Mouse (Mus musculus): Measurements from ENCODE around the gene Sfmbt1. TPM values are rescaled to one million over a fixed set of nuclear protein-coding genes. Genes with fewer than 3 reads are reported as not detected.
"Not testable (repeated sequence)": the region's sequence is repeated elsewhere in the genome, so short reads cannot be mapped to it uniquely, and the experiment has no call there.

The Sfmbt1 gene
- polyA plus RNA-seq, 1 experiment: 1.8 TPM

GRCm38 (mm10) chr14:30716051-30716952 lies 1.7 kb downstream of the Sfmbt1 start:
- DNase-seq (ENCODE audit: low read depth, low spot score): no peak
- under 1% methylated on average over 77 of the region's 106 CpGs for WGBS

GRCm38 (mm10) chr14:30716953-30717285 lies 2.3 kb downstream of the Sfmbt1 start:
- 3% methylated on average over 7 of the region's 7 CpGs for WGBS
- no peak for DNase-seq (ENCODE audit: low read depth, low spot score)

DNA sequence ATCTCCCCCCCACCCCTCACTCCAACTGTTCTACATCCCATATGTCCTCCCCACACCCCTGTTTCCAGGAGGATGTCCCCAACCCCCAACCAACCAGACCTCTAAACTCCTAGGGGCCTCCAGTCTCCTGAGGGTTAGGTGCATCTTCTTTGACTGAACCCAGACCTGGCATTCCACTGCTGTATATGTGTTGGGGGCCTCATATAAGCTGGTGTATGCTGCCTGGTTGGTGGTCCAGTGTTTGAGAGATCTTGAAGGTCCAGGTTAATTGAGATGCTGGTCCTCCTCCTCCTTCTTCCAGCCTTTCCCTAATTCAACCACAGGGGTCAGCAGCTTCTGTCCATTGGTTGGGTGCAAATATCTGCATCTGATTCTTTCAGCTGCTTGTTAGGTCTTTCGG lies 4.0 kb downstream of the Sfmbt1 start:
- 100% methylated on average over 1 of the region's 1 CpGs for WGBS
- DNase-seq (ENCODE audit: low read depth, low spot score): not testable (repeated sequence)

GRCm38 (mm10) chr14:30719514-30719913 lies 4.9 kb downstream of the Sfmbt1 start:
- no peak for DNase-seq (ENCODE audit: low read depth, low spot score)
- WGBS: 76% methylated on average over 1 of the region's 1 CpGs

GRCm38 (mm10) chr14:30721850-30722249 lies 7.2 kb downstream of the Sfmbt1 start:
- WGBS: 79% methylated on average over 1 of the region's 1 CpGs

DNA sequence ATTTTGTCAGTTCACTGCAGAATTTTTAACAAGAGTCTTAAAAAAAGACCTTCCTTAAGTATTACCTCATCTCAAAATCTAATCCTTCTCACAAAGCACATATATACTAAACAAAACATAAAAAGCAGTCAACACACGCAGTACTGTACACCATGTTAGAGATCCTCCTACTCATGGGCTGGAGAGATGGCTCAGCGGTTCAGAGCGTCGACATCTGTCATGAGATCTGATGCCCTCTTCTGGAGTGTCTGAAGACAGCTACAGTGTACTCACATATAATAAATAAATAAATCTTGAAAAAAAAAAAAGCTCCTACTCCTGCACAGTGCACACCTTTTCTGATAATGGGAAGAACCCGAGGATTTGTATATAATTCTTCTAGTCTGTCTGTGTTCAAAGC lies 7.8 kb downstream of the Sfmbt1 start:
- no peak for DNase-seq (ENCODE audit: low read depth, low spot score)
- WGBS: 66% methylated on average over 5 of the region's 5 CpGs

More at GRCm38 (mm10) chr14:30721850-30722249, 7.2 kb downstream of the Sfmbt1 start:
- no peak for DNase-seq (ENCODE audit: low read depth, low spot score)

GRCm38 (mm10) chr14:30731896-30732295 lies 17.2 kb downstream of the Sfmbt1 start:
- DNase-seq (ENCODE audit: low read depth, low spot score): no peak
- 18% methylated on average over 3 of the region's 3 CpGs for WGBS

DNA sequence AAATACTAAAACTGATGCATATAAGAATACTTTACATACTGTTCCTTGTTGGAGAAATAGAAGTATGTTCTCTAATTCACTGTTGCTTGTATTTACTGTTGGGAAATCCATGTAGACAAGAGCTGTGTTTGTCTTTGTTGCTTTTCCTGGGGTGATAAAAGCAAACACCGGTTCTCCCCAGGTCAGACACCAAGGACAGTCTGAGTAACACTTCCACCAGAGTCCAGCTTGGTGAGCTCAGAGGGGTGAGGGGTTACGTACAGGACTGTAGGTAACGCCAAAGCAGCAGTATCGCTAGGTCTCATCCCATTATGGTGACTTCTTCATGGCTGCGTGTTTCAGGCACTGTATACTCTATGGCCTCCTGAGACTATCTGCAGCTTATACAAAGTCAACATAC lies 20.0 kb downstream of the Sfmbt1 start:
- WGBS: 93% methylated on average over 5 of the region's 5 CpGs

GRCm38 (mm10) chr14:30735810-30736209 lies 21.2 kb downstream of the Sfmbt1 start:
- DNase-seq (ENCODE audit: low read depth, low spot score): no peak
- 84% methylated on average over 3 of the region's 3 CpGs for WGBS

More for the DNA sequence above, 20.0 kb downstream of the Sfmbt1 start:
- DNase-seq (ENCODE audit: low read depth, low spot score): no peak

GRCm38 (mm10) chr14:30736413-30736812 lies 21.8 kb downstream of the Sfmbt1 start:
- WGBS: 84% methylated on average over 1 of the region's 1 CpGs

GRCm38 (mm10) chr14:30743891-30744290 lies 29.2 kb downstream of the Sfmbt1 start:
- no peak for DNase-seq (ENCODE audit: low read depth, low spot score)
- 66% methylated on average over 3 of the region's 3 CpGs for WGBS

More at GRCm38 (mm10) chr14:30736413-30736812, 21.8 kb downstream of the Sfmbt1 start:
- DNase-seq (ENCODE audit: low read depth, low spot score): no peak

GRCm38 (mm10) chr14:30746160-30746559 lies 31.5 kb downstream of the Sfmbt1 start:
- WGBS: 96% methylated on average over 1 of the region's 1 CpGs

GRCm38 (mm10) chr14:30757239-30757638 lies 42.6 kb downstream of the Sfmbt1 start:
- no peak for DNase-seq (ENCODE audit: low read depth, low spot score)
- 84% methylated on average over 3 of the region's 3 CpGs for WGBS

More at GRCm38 (mm10) chr14:30746160-30746559, 31.5 kb downstream of the Sfmbt1 start:
- no peak for DNase-seq (ENCODE audit: low read depth, low spot score)

DNA sequence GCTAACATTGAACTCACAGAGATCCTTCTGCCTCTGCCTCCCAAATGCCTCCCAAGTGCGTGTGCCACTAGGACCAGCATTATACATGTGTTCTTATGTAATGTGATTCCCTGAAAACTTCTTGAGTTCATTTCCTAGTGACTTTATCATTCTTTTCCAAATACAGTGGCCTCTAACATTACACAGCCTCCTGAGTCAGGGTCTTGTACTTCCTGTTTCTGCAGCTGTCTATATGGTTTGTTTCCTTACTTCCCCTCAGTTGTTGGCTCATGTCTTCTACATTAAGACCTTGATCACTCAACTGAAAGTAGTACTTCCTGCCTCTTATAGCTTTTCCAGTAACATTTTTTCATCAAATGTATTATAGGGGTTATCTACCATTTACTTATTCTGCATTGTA lies 46.6 kb downstream of the Sfmbt1 start:
- no peak for DNase-seq (ENCODE audit: low read depth, low spot score)
- 90% methylated on average over 1 of the region's 1 CpGs for WGBS

DNA sequence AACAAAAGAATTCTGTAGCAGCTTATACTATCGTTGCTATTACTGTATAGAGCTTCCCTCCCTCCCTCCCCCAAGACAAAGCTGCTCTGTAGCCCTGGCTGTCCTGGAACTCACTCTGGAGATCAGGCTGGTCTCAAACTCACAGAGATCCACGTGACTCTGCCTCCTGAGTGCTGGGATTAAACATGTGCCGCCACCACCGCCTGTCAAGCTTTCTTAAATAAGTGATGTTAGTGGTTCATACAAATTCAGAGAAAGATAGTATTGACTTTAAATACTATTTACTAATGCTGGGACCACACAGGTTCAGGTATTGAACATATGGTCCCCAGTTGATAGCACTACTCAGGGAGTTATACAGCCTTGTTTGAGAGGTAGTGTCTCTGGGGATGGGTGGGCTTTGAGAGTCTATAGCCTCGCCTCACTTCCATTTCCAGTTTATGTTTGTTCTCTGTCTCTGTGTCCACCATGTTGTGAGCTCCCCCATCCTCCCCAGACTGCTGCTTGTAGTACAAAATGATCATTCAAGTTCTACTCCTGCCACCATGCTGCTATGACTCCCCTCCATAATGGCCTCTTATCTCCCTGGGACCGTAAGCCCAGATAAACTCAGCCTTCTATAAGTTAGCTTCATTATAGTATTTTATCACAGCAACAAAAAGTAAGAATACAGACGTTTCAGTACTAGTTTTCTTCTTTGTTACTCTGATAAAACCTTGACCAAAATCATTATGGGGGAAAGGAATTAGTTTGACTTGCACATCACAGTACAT lies 47.7 kb downstream of the Sfmbt1 start:
- WGBS: 85% methylated on average over 7 of the region's 7 CpGs
- no peak for DNase-seq (ENCODE audit: low read depth, low spot score)

GRCm38 (mm10) chr14:30762904-30763568 lies 48.4 kb downstream of the Sfmbt1 start:
- no peak for DNase-seq (ENCODE audit: low read depth, low spot score)
- WGBS: 75% methylated on average over 5 of the region's 5 CpGs

DNA sequence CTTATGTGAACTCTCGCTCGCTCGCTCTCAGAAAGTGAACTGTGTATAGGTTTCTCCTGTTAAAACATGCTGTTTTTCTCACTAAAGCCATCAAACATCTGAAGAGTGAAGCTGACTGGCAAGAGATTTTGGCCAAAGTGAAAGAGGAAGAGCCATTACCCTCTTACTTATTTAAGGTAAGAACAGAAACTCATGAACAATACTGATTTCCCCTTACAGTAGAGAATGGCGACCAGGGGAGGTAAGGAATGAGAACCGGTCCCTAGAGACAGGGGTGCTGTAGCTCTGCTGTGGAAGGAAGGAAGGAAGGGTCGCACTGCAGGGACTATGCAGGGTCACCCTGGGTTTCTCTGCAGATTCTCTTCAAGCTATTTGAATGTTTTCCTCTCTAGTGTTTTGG lies 70.0 kb downstream of the Sfmbt1 start:
- WGBS: 88% methylated on average over 6 of the region's 6 CpGs
- no peak for DNase-seq (ENCODE audit: low read depth, low spot score)

DNA sequence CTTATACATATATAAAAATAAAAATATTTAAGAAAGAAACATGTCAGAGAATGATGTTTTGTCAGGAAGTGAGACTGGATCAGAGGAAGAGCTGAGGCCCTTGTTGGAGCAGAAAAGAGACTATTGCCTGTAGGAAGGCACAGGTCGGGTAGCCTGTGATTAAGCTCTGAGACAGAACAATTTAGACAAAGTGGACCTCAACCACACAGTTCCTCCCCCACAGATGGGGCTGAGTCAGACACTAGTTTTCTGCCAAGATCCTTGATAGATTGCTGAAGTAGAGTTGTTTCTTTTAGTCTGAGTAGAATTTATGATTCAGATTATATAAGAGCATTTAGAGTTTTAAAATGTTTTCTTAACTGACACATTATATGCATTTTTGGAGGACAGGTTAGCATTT lies 74.8 kb downstream of the Sfmbt1 start:
- WGBS: 46% methylated on average over 1 of the region's 1 CpGs
- no peak for DNase-seq (ENCODE audit: low read depth, low spot score)

DNA sequence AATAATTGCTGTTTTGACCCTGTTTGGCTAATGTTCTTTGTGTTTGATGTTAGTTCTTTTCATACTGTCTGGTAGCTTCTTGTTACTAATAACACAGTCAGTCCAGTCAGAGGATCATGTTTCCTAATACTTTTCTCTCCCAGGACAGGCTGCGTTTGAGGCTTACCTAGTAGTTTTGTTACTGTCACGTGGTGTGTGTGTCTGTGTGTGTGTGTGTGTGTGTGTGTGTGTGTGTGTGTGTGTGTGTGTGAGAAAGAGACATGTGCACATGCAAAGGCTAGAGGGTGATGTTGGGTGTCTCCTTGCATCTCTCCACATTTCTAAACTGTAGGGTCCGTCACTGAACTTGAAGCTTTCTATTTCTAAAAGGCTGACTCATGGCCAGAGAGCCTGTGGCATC lies 78.2 kb downstream of the Sfmbt1 start:
- 88% methylated on average over 3 of the region's 3 CpGs for WGBS
- DNase-seq (ENCODE audit: low read depth, low spot score): no peak

DNA sequence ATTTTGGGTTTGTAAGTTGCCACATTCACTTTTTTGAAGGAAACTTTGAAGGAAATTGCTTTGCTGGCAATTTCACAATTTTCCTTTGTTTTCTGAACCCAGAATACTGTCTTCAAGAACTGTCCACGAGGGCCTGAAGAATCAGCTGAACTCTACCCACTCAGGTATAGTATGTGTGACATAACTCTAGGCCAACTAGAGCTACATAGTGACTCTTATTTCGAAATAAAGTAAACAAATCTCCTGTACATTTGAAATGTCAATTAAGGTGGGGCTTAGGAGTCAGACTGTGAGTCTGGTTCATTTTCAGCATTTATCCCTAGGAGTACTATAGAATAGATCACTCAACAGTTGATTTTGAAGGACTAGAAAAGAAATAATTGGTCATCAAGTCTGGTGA lies 87.1 kb downstream of the Sfmbt1 start:
- 34% methylated on average over 2 of the region's 2 CpGs for WGBS
- DNase-seq (ENCODE audit: low read depth, low spot score): no peak
